Mouse (Mus musculus) erythroblast, embryonic 14.5 days (primary cell): Measurements from ENCODE around the gene Pgc.

ENCODE experiments used
- GATA1 ChIP-seq: IDR thresholded peaks from 2 replicates; pipeline ENCODE4 v1.6.1; 2012; ENCODE audit warnings: low read length, inconsistent platforms, mixed read lengths
- TAL1 ChIP-seq: IDR thresholded peaks from 3 replicates; pipeline ENCODE4 v1.6.1; 2012; ENCODE audit warnings: low read length, inconsistent platforms, mixed read lengths

DNA sequence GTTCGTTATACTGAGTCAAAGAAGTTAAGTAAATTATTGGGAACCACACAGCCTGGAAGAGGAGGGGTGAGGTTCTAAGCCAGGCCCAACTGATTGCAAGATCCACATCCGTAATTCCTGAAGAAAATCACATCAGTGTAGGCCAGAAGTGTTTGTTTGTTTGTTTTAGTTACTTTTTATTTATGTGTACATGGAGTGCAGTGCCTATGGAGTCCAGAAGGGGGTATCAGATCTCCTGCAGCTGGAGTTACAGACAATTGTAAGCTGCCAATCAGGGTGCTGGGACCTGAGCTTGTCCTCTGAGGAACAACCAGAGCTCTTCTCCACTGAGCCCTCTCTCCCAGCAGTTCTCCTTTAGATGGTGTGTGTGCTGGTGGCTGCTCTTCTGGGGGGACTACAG lies 13.5 kb downstream of the Pgc start:
- TF ChIP-seq GATA1 (no peak), TAL1 (no peak)
